ENCODE assay signal across 8 mouse cellular contexts in genomic region chr9:111271056-111271433, GRCm38 (mm10). TPM values are rescaled to one million over a fixed set of nuclear protein-coding genes. Genes with fewer than 3 reads are reported as not detected.
DNase-seq lines count a peak whose midpoint lies in the region; ATAC-seq lines count a peak whose summit lies in the region.

No protein-coding gene starts in this region.

- H3K27me3 ChIP-seq in heart, embryonic 12.5 days (replicated peaks) = no peaks in the 10 kb centered on the region
- H3K27me3 ChIP-seq in erythroblast, embryonic 14.5 days (ENCODE audit: control insufficient read depth) = no peaks in the 10 kb centered on the region
- no peaks in the 10 kb centered on the region for H3K27me3 ChIP-seq in liver, embryonic 11.5 days (replicated peaks; ENCODE audit: control insufficient read depth, insufficient read depth, low read length)
- no peaks in the 10 kb centered on the region for H3K27me3 ChIP-seq in stomach, embryonic 16.5 days (ENCODE audit: control insufficient read depth, insufficient read depth, low read length)

- intact Hi-C loops in heart, postnatal 10 days (cut with DNase I) = no loop called here

- peaks cover 26% of the 10 kb centered on the region for H3K36me3 ChIP-seq in heart, embryonic 12.5 days
- peaks cover 55% of the 10 kb centered on the region for H3K36me3 ChIP-seq in erythroblast, embryonic 14.5 days (ENCODE audit: control insufficient read depth)
- H3K36me3 ChIP-seq in liver, embryonic 11.5 days (ENCODE audit: control insufficient read depth, insufficient read depth, low read length) = peaks cover 11% of the 10 kb centered on the region; the same call in 1 of the 2 replicates
- H3K36me3 ChIP-seq in stomach, embryonic 16.5 days (ENCODE audit: control insufficient read depth, insufficient read depth, low read length) = no peaks in the 10 kb centered on the region; the same call in 1 of the 2 replicates

- peaks cover 26% of the 10 kb centered on the region for H3K4me1 ChIP-seq in heart, embryonic 12.5 days (replicated peaks)
- peaks cover 45% of the 10 kb centered on the region for H3K4me1 ChIP-seq in erythroblast, embryonic 14.5 days (ENCODE audit: control insufficient read depth)
- peaks cover 26% of the 10 kb centered on the region for H3K4me1 ChIP-seq in liver, embryonic 11.5 days (replicated peaks; ENCODE audit: control insufficient read depth, insufficient read depth, low read length)
- peaks cover 22% of the 10 kb centered on the region for H3K4me1 ChIP-seq in stomach, embryonic 16.5 days (ENCODE audit: control insufficient read depth, insufficient read depth, low read length)

- no peak for DNase-seq in heart, postnatal 10 days
- peak; percentile 41 for DNase-seq in ES-CJ7 (ENCODE audit: low read depth, low spot score)
- DNase-seq in liver, embryonic 11.5 days (ENCODE audit: low spot score) = no peak
- DNase-seq in retina, postnatal 1 day = no peak
- no peak for DNase-seq in cerebellum, adult 11-12 months

- peak; percentile 63 for ATAC-seq in heart, embryonic 12.5 days (ENCODE audit: insufficient number of reproducible peaks, low FRiP score)
- ATAC-seq in liver, embryonic 11.5 days (replicated peaks; ENCODE audit: low FRiP score) = peak; percentile 56
- ATAC-seq in stomach, embryonic 16.5 days (ENCODE audit: insufficient read depth, low FRiP score) = peak; percentile 42

- peak overlapping the region; percentile 87 for H3K9ac ChIP-seq in heart, embryonic 12.5 days
- H3K9ac ChIP-seq in liver, embryonic 11.5 days (ENCODE audit: low read depth, low read length) = peak overlapping the region; percentile 84
- peak overlapping the region; percentile 88 for H3K9ac ChIP-seq in stomach, embryonic 16.5 days (ENCODE audit: low read length)

- WGBS in heart, embryonic 12.5 days = under 1% methylated on average over 32 of the region's 32 CpGs
- WGBS in liver, embryonic 11.5 days = under 1% methylated on average over 32 of the region's 32 CpGs
- WGBS in stomach, embryonic 16.5 days = under 1% methylated on average over 32 of the region's 32 CpGs

- peak overlapping the region; percentile 94 for H3K27ac ChIP-seq in heart, embryonic 12.5 days (ENCODE audit: poor library complexity, severe bottlenecking)
- peak overlapping the region; percentile 81 for H3K27ac ChIP-seq in liver, embryonic 11.5 days (ENCODE audit: low read depth, low read length)
- H3K27ac ChIP-seq in stomach, embryonic 16.5 days (ENCODE audit: low read length) = peak overlapping the region; percentile 96

- peak overlapping the region; percentile 63 for H3K4me2 ChIP-seq in heart, embryonic 12.5 days
- H3K4me2 ChIP-seq in liver, embryonic 11.5 days = peak overlapping the region; percentile 77
- peak overlapping the region; percentile 57 for H3K4me2 ChIP-seq in stomach, embryonic 16.5 days (ENCODE audit: low read depth, low read length)

- H3K4me3 ChIP-seq in heart, embryonic 12.5 days = peak overlapping the region; percentile 85
- H3K4me3 ChIP-seq in erythroblast, embryonic 14.5 days (replicated peaks) = peak overlapping the region; percentile 79
- peak overlapping the region; percentile 76 for H3K4me3 ChIP-seq in liver, embryonic 11.5 days (ENCODE audit: low read depth, low read length)
- H3K4me3 ChIP-seq in stomach, embryonic 16.5 days (replicated peaks; ENCODE audit: low read length) = peak overlapping the region; percentile 93

- H3K9me3 ChIP-seq in heart, embryonic 12.5 days (replicated peaks) = no peaks in the 10 kb centered on the region
- H3K9me3 ChIP-seq in erythroblast, embryonic 14.5 days (ENCODE audit: control insufficient read depth, low read length) = no peaks in the 10 kb centered on the region
- no peaks in the 10 kb centered on the region for H3K9me3 ChIP-seq in liver, embryonic 11.5 days (ENCODE audit: control insufficient read depth, low read length)
- H3K9me3 ChIP-seq in stomach, embryonic 16.5 days (replicated peaks; ENCODE audit: control insufficient read depth, low read length) = no peaks in the 10 kb centered on the region

RNA-seq across cellular contexts. Expression of gene Mlh1, which starts 0.5 kb away (rescaled TPM):
- 39.3 and 44.0 TPM in 2 replicates for polyA plus RNA-seq in heart, embryonic 12.5 days (2016; fragmentation: Nextera tagmentation; extraction: Ambion mirVana)
- 10 to 100 TPM; 15.2 to 17.2 TPM for total RNA-seq in heart, postnatal 10 days (2021)
- 0.54 and 0.81 TPM in 2 replicates for polyA plus RNA-seq in erythroblast, embryonic 14.5 days (2012)
- 50.2 and 52.4 TPM in 2 replicates for polyA plus RNA-seq in liver, embryonic 11.5 days (2014; fragmentation: Nextera tagmentation; extraction: Ambion mirVana)
- polyA plus RNA-seq in stomach, embryonic 16.5 days (2015; fragmentation: Nextera tagmentation; extraction: Ambion mirVana) = 34.6 and 35.5 TPM in 2 replicates

RNA-seq across cellular contexts. Expression of gene Epm2aip1, which starts 0.7 kb away (rescaled TPM):
- polyA plus RNA-seq in heart, embryonic 12.5 days (2016; fragmentation: Nextera tagmentation; extraction: Ambion mirVana) = 32.8 and 34.3 TPM in 2 replicates
- 10 to 100 TPM; 31.1 to 34.0 TPM for total RNA-seq in heart, postnatal 10 days (2021)
- 0.02 and 0.11 TPM in 2 replicates for polyA plus RNA-seq in erythroblast, embryonic 14.5 days (2012)
- 21.7 and 24.5 TPM in 2 replicates for polyA plus RNA-seq in liver, embryonic 11.5 days (2014; fragmentation: Nextera tagmentation; extraction: Ambion mirVana)
- polyA plus RNA-seq in stomach, embryonic 16.5 days (2015; fragmentation: Nextera tagmentation; extraction: Ambion mirVana) = 29.1 and 29.2 TPM in 2 replicates

RNA-seq across cellular contexts. Expression of gene Trank1, which starts 40.5 kb away (rescaled TPM):
- 0.03 and 0.27 TPM in 2 replicates for polyA plus RNA-seq in heart, embryonic 12.5 days (2016; fragmentation: Nextera tagmentation; extraction: Ambion mirVana)
- total RNA-seq in heart, postnatal 10 days (2021) = under 1 TPM; 0.02 TPM
- polyA plus RNA-seq in erythroblast, embryonic 14.5 days (2012) = not detected in 2 replicates
- polyA plus RNA-seq in liver, embryonic 11.5 days (2014; fragmentation: Nextera tagmentation; extraction: Ambion mirVana) = 0.03 and 0.10 TPM in 2 replicates
- polyA plus RNA-seq in stomach, embryonic 16.5 days (2015; fragmentation: Nextera tagmentation; extraction: Ambion mirVana) = 0.08 and 0.21 TPM in 2 replicates

Comparison
In these comparisons a context has a peak if more than half of its experiments do, and no peak if none do; other contexts are left out.
1. RNA of gene Mlh1, which starts 0.5 kb away (polyA plus RNA-seq): 50.2 to 52.4 TPM in liver, embryonic 11.5 days, 39.3 to 44.0 TPM in heart, embryonic 12.5 days and 34.6 to 35.5 TPM in stomach, embryonic 16.5 days; 0.54 to 0.81 TPM in erythroblast, embryonic 14.5 days; every median in the first group is over 10 times any median in the second.
2. RNA of gene Epm2aip1, which starts 0.7 kb away (polyA plus RNA-seq): 32.8 to 34.3 TPM in heart, embryonic 12.5 days, 29.1 to 29.2 TPM in stomach, embryonic 16.5 days and 21.7 to 24.5 TPM in liver, embryonic 11.5 days; 0.02 to 0.11 TPM in erythroblast, embryonic 14.5 days; every median in the first group is over 10 times any median in the second.
3. Peak in every context shown above with its lines, with median percentiles within 50 percentile points of each other: ATAC-seq, H3K27ac ChIP-seq, H3K4me2 ChIP-seq, H3K4me3 ChIP-seq and H3K9ac ChIP-seq.